Mouse (Mus musculus) cerebellum, postnatal 4 days (tissue): Measurements from ENCODE around the gene Gse1.
A peak's percentile ranks its signal among the peaks of the same experiment; 100 is the strongest.

Source experiments
- DNase-seq, 2 experiments: peaks; one replicate each; pipeline ENCODE4 v3.0.0; 2022; ENCODE audit warnings: low spot score in 2 of 2, mixed read lengths in 1 of 2

The Gse1 gene

DNA sequence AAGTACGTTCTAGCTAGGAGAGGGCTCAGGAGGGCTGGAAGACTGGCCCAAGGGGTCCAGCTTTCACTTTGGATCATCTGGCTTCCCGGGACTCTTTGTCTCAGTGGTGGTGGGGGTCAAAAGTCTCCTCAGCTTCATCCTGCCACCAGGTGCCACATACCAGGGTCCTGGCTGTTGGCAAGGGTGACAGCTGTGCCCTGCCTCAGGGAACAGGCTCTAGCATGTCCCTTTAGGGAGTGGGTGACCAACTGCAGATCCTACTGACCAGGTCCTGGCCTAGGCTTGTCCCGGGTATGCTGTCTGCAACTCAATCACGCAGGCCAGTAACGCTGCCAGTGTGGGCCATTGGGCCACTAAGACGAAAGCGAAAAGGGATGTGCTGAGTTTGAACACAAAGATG is 15.7 kb upstream of the Gse1 start:
- DNase-seq = no peak

DNA sequence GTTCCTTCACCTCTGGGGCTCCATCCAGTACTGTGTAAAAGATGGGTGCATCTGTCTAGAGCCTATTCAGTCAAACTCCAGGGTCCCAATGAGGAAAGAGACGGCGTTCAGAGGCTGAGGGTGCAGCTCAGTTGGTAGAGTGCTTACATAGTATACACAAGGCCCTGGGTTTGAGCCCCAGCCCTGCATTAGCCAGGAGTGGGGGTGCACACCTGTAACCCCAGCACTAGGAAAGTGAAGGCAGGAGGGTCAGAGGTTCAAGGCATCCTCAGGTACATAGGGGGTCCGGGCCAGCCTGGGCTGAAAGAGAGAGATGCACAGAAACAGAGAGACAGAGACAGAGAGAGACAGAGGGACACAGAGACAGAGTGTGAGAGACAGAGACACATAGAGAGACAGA is 15.0 kb upstream of the Gse1 start:
- DNase-seq = no peak

DNA sequence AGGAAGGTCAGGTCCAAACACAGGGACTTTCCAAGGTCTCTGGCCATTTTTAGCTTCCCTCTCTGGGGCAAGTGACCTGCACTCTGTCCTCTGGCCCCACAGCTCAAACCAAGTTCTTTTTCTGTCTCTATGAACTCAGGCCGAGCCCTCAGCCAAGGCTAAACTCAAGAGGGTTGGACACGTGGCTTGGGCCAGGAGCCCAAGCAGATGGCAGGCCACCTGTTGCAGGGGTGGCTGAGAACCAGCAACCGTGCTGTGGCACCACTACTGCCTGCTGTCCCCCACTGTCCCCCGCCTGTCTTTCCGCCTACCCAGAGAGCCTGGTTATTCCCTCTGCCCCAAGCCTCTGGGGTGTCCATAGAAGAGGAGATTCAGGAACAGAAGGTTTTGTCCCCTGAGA is 14.3 kb upstream of the Gse1 start:
- peak in 1 of 2 experiments; percentile 87 for DNase-seq

DNA sequence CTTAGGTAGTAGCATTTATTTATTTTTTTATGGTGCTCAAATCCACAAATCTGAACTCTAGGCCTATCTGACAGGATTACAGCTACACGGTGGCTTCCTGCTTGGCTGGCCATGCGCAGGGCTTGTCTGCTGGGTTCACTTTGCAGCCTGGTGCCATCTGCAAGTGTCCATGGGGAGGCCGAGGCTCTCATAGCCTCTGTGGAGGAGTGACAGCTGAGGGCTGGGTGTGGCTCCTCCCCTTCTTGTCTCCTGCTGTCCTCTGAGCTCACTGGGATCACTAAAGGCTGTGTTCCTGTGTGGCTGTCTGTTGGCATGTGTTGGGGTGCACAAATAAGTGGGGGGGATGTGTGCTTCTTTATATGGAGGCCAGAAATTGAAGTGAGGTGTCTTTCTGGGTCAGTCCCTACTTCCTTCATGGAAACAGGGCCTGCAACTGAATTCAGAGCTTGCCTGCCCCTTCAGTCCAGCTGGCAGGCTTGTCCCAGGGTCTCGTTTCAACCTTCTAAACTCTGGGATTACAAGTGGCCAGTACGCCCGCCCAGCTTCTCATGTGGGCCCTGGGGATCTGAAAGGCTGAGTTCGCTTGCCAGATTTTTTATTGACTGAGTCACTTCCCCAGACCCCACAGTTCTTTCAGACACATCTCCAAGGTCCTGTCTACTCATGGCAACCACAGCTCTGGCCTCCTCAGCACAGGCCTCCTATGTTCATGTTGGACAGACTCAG is 12.7 kb upstream of the Gse1 start:
- DNase-seq = no peak

DNA sequence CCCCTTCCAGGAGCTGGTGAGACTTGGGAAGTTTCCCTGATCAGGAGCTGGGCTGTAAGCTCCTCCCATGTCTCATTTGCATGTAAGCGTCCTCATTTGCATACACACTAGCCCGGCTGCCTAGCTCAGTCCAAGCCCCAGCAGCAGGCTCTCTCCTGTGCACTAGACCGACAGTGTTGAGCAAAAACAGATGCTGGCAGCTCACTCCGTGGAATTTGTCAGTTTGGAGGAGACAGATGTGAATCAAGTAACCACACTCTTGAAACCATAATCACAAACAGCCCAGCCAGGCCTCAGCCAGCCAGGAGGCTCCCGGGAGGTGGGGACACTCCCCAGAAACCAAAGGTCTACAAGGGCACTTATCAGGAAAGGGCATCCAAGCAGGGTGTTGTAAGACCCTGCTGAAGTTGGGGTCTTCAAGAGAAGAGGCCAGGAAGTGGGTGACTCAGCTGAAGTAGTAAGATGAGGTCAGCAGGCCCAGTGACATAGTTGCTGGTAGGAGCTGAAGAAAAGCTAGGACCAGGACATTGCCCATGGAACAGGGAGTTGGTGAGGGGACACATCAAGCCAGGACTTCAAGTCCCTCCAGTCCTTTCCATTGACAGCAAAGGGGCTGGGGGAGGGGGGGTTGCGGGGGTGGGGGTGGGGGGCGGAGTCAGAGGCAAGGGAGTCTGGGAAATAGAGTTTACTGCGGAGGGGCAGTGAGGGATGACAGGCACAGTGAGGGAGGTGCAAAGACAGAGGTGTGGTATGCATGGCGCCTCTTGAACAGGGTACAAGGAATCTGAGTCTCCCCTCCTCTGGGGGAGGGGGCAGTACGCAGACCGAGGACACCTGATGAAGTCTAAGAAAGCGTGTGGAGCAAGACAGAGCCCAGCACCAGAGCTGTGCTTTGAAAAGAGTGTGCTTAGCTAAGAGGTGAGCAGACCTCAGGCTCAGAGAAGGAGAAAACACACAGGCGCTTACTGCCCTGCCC is 11.1 kb upstream of the Gse1 start:
- DNase-seq = no peak

DNA sequence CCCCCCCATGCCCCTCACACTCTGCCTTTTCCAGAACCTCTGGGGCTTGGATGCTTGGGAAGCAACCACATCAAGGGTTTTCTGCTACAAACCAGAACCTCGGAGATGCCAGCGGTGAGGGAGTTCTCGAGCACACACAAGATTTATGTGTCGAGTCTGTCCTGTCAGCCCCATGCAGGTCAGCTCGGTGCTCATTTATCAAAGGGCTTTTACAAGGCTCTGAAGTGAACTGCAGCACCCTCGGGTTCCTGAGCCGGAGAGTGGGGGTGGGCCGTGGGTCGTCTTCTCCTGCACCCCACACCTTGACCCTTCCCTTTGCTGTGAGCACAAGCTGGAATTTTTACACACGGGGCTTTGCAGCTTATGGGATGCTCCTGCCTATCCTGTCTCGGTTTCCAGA is 5.7 kb upstream of the Gse1 start:
- DNase-seq = no peak

DNA sequence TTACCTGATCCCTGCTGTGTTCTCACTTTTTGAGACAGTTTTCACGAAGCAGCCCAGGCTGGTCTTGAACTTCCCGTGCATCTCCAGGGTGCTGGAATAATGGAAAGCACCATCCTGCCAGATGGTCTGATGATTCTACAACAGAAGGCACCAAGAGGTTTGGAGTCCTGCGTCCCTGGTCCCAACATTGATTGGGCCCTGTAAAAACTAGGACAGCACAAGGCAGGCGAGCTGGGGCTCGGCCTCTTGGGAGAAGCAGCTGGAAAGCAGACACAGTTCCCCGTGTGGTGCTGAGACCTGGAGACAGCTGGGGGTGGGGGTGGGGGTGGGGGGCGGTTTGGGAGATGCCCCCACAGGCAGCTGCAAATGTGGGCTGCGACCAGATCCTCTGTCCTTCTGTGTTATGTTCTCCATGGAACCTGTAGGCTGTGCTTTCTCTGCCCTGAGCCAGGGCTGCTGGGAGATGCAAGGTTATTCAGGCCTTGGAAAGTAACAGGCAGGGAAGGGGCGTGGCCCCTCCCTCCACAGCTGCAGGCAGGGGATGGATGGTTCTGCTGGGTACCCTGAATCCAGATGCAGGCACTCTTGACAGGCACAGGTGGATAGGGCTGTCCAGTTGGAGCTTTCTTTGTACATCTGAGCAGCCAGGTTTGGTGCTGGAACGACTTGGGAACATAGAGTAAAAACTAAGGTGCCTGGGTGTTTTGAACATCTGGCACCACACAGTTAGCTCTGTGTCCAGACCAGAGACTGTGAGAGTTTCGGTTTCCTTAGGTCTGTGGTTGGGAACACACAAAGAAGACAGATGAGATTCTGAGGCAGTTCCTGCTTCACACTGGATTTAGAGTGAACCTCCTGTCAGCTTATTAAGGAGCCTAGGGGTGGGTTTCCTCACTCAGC is 3.5 kb upstream of the Gse1 start:
- DNase-seq = no peak

DNA sequence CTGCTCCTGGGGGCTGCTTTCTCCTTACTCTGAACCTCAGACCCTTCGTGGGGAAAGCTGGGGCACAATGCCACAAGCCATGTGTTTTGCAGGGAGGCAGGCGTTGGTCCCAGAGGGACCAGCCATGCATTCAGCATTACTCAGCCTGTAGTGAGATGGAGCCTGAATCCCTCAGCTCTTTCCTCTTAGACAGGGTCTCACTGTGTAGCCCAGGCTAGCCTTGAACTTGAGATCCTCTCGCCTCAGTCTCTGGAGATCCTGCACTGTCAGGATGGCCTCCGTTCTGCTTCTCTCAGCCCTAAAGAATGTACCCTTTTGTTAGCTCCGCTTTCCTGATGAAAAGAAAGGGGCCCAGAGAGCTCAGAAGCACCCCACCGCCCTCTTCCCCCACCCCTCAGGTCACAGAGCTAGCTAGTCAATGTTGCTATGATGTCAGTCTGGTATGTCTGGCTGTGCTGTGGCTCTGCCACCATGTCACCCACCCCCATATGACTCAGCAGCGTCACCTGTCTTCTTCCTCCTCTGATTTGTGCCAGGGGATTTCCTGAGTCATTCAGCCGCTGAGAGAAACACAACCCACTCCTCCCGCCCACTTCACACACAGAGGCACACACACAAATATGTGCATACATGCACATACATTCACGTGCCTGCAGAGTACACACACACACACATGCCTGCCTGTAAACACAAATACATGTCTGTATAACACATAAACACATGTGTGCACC is 2.7 kb upstream of the Gse1 start:
- no peak for DNase-seq

DNA sequence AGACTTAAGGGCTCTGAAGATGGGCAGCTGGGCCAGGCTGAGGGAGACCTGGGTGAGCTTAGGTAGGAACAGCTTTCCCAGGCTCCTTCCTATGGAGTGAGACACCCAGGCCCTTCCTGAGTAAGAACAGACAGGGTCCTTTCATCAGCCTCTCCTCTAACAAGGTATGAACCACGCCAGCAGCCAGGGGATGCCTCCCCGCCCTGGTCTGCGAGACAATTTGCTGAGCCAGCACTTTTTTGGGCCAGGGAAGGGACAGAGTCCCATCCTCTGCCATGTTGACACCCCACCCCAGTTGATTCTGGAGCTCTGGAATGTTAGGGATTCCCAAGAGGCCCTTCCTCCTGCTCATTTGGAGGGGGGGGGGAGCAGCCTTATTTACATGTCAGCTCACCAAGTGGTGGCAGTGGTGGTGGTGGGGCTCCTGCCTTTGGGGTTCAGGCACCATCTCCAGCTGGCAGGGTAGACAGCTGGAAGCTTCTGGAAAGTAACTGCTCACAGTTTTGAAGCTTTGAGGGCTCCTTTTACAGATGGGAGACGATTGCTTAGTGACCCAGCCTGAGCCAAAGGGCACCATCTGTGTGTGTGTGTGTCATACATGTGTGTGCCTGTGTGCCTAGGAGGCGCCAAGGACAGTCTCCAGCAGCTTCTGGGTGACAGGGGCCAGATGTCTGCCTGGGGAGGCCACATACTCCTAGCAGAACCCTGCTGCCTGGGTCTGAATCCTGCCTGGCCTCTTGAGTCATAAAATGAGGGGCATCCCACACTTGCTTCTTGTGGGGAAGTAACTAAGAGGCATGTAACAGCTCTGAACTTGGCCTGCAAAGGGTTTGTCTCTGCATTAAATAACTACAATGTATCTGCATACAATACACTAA is 1.3 kb upstream of the Gse1 start:
- no peak for DNase-seq

DNA sequence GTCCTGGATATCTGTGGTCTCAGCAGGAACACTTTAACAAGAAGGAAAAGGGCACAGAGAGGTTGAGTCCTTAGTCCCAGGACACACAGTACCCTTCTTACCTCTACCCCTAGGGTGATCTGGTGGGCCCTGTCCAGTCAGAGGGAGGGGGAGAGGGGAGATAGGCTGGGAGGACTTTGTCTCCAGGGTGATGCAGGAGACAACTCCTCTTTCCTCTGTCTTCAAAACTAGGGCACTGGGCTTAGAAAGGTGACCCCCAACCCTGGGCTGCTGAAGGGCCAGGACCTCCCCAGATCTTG is 729 bp upstream of the Gse1 start:
- no peak for DNase-seq

DNA sequence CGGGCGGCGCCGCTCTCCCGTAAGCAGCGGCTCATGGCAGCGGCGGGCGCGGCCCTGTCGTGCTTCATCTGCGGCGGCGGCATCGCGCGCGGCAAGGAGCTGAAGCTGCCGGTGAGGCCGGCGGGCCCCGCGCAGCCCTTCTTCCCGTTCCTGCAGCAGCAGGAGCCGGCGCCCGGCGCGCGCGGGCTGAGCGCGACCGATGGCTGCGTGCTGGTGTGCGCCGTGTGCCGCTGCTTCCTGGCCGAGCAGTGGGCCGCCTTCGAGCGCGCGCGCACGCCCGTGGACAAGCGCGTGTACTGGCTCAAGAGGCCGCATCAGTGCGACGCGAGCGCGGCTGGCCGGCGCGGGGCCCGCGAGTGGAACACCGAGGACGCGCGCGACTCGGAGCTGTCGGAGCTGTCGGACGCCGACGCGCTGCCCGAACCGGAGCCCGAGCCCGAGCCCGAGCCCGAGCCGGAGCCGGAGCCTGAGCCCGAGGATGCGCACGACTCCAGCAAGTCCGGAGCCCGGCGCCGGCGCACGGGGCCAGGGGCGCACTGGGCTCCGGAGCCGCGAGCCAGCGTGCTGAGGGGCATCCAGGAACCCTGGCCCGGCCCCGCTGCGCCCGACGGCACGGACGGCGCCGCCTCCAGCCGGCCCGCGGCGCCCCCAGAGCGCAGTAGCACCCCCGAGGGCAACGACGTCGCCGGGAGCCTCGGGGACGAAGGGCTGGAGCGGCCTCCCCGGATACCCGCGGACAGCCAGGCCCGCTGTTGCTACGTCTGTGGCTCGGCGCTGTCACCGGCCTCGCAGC is 721 bp downstream of the Gse1 start:
- DNase-seq = peak in 1 of 2 experiments; percentile 50

DNA sequence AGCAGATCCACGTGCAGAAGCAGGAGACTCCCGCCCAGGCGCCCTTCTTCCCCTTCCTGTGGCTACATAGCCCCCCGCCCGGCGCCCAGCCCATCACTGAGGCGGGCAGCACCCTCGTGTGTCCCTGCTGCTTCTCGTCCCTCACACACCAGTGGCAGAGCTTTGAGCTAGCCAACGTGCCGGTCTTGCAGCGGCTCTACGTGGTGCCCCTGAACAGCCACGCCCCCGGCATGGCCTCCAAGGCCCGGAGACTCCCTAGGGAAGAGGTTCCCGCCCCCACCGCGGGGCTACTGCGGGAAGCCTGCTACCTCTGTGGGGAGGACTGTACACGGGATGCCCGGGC is 1.3 kb downstream of the Gse1 start:
- peak in 1 of 2 experiments; percentile 27 for DNase-seq

DNA sequence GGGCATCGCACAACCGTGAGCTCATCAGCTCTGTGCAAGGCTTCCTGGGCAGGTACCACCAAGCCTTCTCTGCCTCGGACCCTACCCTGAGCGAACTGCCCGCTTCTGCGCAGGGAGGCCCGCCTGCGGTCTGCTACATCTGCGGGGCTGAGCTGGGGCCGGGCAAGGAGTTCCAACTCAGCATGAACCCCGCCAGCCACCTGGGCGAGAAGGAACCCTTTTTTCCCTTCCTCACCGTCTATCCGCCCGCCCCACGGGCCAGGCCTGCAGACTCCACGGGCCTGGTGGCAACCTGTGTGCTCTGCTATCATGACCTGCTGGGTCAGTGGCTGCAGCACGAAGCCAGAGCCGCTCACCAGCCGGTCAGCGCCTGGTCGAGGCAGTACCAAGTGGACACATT is 1.8 kb downstream of the Gse1 start:
- no peak for DNase-seq

DNA sequence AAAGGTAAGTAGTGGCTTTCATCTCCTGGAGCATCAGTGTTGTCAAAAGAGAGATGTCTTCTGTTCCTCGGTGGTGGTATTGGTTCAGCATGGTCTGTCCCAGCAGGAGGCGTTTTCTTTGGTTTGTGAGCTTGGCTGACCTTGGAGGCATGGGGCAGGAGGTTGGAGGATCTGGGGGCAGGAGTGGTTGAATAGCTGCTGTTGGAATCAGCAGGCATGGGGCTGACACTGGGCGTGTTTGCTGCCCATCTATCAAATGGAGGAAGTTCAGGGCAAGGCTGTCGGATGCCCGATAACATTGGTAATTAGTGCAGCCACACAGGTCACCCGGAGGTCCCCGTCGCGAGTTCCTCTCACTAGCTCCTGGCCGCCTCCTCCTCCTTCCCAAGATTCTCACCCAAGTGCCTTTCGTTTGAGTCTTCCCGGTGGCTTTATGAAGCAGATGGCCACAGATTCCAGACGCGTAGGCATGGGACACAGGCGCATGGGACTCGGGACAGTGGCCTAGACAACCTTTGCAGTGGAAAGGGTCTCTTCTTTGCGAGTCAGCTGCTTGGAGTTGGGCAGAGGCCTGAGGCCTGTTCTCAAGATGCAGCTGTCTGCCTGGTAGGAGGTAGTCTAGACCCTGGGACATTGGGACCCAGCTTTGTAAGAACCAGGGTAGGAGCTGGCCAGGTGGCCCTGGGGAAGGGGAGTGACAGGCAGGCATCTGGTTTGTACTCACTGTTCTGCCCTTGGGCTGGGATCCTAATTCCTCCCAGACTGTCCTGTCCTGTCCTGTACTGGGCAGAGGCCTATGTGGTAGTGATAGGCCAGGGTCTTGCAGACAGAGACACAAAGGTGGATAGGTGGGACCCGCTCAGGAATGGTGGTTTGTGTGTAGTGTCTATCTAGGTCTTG is 2.7 kb downstream of the Gse1 start:
- DNase-seq = no peak

DNA sequence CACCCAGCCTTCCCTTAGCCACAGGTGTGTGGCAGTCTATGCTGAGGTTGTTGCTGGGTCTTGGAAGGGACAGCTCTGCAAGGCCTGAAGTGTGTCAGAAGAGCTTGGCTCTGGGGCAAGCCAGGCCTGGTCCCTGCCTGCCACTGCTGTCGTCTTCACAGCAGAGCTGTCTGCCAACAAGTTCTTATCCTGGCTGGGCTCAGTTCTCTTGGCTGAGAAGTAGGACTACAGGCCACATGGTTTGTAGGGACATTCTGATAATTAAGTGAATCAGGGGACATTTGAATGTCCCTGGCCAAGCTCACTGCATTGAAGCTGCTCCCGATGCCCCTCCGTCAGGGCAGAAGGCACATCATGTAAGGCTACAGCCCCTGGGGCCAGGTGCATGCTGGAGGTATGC is 3.6 kb downstream of the Gse1 start:
- peak in 1 of 2 experiments; percentile 53 for DNase-seq

DNA sequence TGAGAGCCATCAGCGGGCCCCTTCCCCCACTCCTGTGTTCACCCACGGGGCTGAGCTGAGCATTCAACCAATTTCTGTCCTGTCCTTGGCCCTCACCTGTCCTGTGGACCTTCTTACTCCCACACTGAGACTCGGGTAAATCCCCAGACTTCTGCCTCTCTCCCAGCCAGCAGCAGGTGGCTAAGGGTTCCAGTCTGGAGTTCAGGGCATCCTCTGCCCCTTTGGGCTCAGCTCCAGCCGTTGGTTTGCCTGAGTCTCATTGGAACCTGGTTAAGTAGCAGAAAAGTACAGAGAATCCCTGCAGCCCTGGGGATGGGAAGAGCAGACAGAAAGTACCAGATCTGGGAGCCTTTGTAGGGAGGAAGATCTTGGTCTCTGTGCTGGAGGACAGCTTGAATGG is 4.1 kb downstream of the Gse1 start:
- peak in 1 of 2 experiments; percentile 23 for DNase-seq

DNA sequence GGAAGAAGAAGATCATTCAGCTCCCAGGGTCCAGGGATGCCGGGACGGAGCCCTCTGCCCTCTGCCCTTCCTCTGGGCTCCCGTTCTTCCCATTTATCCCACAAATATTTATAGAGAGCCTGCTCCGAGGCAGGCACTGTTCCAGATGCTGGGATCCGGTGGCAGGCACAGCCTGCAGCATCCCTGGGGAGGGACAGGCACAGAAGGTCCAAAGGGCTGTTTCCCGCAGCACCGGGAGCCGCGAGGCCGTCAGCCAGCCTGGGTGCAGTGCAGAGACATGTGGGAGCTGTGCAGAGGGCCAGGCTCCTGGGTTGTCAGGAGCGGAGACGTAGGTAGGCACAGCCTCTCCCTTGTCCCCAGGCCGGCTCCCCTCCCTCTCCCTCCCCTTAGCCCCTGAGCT is 4.7 kb downstream of the Gse1 start:
- no peak for DNase-seq

DNA sequence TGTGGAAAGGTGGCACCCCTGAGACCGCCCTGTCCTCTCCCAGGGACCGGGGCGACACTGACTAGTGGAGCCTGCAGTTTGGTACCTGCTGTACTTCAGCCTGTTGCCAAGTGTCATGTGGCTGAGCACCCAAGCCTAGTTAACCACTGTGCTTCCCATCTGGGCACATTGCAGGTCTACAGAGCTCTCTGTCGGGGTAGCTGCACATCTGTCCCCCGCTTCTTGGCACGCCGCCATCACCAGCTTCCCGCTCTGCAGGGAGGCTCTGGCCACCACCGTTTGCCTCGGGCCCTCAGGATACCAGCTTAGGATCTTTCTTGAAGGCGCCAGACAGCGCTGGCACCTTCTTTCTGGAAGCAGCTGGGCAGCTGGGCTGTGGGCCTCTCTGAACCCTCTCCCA is 6.2 kb downstream of the Gse1 start:
- peak in 1 of 2 experiments; percentile 57 for DNase-seq

DNA sequence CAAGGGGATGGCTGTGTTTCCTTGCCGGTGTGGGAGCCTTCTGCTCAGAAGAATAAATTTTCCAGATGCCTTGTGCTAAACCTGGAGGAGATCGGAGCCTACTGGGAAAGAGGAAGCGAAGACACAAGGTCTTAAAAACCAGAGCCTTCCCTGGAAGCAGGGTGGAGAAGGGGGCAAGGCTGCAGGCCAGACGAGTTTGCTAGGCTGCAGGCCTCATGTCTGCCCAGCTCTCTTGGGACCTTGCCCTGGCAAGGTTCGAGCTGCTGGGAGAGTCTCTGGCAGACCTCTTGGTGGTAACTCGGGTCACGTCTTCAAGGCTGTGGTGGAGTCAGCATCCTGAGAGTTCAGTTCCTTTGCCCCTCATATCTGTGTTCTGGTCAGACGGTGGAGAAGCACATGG is 6.6 kb downstream of the Gse1 start:
- DNase-seq = peak in 1 of 2 experiments; percentile 32
